In the genomic region with DNA sequence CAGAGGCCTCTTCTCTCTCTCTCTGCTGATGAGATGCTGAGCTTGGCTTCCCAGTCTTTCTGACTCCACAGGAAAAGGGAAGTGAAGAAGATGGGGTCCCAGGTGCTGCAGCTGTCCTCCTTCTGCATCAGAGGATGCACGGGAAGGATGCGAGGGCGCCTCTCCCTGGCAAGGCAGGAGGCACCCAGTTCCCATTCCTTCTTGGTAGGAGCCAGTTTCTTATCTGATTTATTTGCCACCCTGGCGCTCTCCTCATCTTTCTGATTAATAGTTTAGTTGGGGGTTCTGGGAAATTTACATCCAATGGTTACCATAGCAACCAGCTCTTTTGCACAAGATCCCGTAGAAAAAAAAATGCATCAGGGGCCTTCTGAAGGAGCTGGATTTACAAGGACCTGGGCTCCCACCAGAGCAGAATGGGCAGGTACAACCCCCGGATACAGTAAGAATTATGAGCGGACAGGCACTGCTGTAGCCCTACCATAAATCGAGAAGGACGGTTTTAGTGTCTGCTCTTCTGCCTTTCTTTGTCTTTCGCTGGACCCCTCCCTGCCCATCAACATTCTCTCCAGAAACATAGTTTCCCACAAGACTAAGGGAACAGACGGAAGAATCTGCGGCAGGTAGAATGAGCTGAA, we compare ENCODE assay signal across 15 mouse cellular contexts.
DNase-seq lines count a peak whose midpoint lies in the region; ATAC-seq lines count a peak whose summit lies in the region.
"Had no signal": no experiment of that assay in that cellular context is flagged by ENCODE, and none has a peak within 500 bp of the region (broad histone marks: within the 10 kb centered on the region; RNA-seq: fewer than 3 reads in every experiment).

No protein-coding gene starts in this region.

- no peak for ATAC-seq in forebrain, embryonic 14.5 days
- ATAC-seq in hindbrain, embryonic 15.5 days (ENCODE audit: low FRiP score, low read depth): peak; percentile 49
- ATAC-seq in neural tube, embryonic 13.5 days (ENCODE audit: low read depth): peak; percentile 72
- ATAC-seq: inflammation-experienced regulatory T-cells, adult 6 months had no signal

- H3K27me3 ChIP-seq in forebrain, embryonic 14.5 days (replicated peaks; ENCODE audit: control insufficient read depth, insufficient read depth, low read length): no peaks in the 10 kb centered on the region
- H3K27me3 ChIP-seq in hindbrain, embryonic 15.5 days: no peaks in the 10 kb centered on the region
- H3K27me3 ChIP-seq in neural tube, embryonic 13.5 days: no peaks in the 10 kb centered on the region
- H3K27me3 ChIP-seq in embryonic facial prominence, embryonic 10.5 days (replicated peaks; ENCODE audit: low read depth, poor library complexity, severe bottlenecking): no peaks in the 10 kb centered on the region

- H3K4me1 ChIP-seq in forebrain, embryonic 14.5 days (ENCODE audit: control insufficient read depth, insufficient read depth, low read length): peaks cover 11% of the 10 kb centered on the region; the same call in 1 of the 2 replicates
- peaks cover 22% of the 10 kb centered on the region for H3K4me1 ChIP-seq in hindbrain, embryonic 15.5 days (replicated peaks)
- H3K4me1 ChIP-seq in neural tube, embryonic 13.5 days (replicated peaks): peaks cover 38% of the 10 kb centered on the region
- H3K4me1 ChIP-seq in embryonic facial prominence, embryonic 10.5 days: peaks cover 18% of the 10 kb centered on the region
- H3K4me1 ChIP-seq: megakaryocyte, embryonic 14.5 days had no signal

- H3K9me3 ChIP-seq in forebrain, embryonic 14.5 days (replicated peaks; ENCODE audit: control insufficient read depth, low read length): no peaks in the 10 kb centered on the region
- H3K9me3 ChIP-seq in hindbrain, embryonic 15.5 days: no peaks in the 10 kb centered on the region
- H3K9me3 ChIP-seq in neural tube, embryonic 13.5 days: 0 out of 2 replicates have a peak, but pooled peaks cover 7% of the 10 kb centered on the region
- peaks cover 5% of the 10 kb centered on the region; the same call in 1 of the 2 replicates for H3K9me3 ChIP-seq in embryonic facial prominence, embryonic 10.5 days

- WGBS in forebrain, embryonic 14.5 days: 80% methylated on average over 12 of the region's 12 CpGs
- 54% methylated on average over 12 of the region's 12 CpGs for WGBS in hindbrain, embryonic 15.5 days
- WGBS in neural tube, embryonic 13.5 days: 37% methylated on average over 12 of the region's 12 CpGs
- WGBS in embryonic facial prominence, embryonic 10.5 days: 91% methylated on average over 12 of the region's 12 CpGs

- DNase-seq in left cerebral cortex, postnatal 14 days (ENCODE audit: low spot score in 2 of 2): peak; percentile 6 to 39
- DNase-seq in left cerebral cortex, adult 9 months (ENCODE audit: low spot score in 2 of 2): no peak
- DNase-seq in forebrain, embryonic 14.5 days (ENCODE audit: low spot score): peak; percentile 80
- DNase-seq in kidney, postnatal 14 days: no peak
- no peak for DNase-seq in embryonic facial prominence, embryonic 10.5 days (ENCODE audit: low spot score)
- no peak for DNase-seq in lung, postnatal 4 days
- DNase-seq: cerebellum, postnatal 25 days; gastrocnemius, postnatal 25 days; kidney, adult 9 months had no signal

- H3K36me3 ChIP-seq in forebrain, embryonic 14.5 days (ENCODE audit: control insufficient read depth, insufficient read depth, low read length): no peaks in the 10 kb centered on the region
- no peaks in the 10 kb centered on the region for H3K36me3 ChIP-seq in hindbrain, embryonic 15.5 days
- H3K36me3 ChIP-seq in neural tube, embryonic 13.5 days: no peaks in the 10 kb centered on the region
- no peaks in the 10 kb centered on the region for H3K36me3 ChIP-seq in embryonic facial prominence, embryonic 10.5 days (replicated peaks)
- H3K36me3 ChIP-seq: limb, embryonic 13.5 days had no signal

- H3K4me3 ChIP-seq in forebrain, embryonic 14.5 days (ENCODE audit: low read depth, low read length): no peak overlapping the region
- no peak overlapping the region for H3K4me3 ChIP-seq in hindbrain, embryonic 15.5 days
- H3K4me3 ChIP-seq in neural tube, embryonic 13.5 days: no peak overlapping the region
- H3K4me3 ChIP-seq in embryonic facial prominence, embryonic 10.5 days: no peak overlapping the region
- H3K4me3 ChIP-seq: limb, embryonic 13.5 days; megakaryocyte, embryonic 14.5 days had no signal

- no peak overlapping the region for H3K4me2 ChIP-seq in forebrain, embryonic 14.5 days (ENCODE audit: low read length)
- H3K4me2 ChIP-seq in hindbrain, embryonic 15.5 days: peak overlapping the region; percentile 14; the same call in 1 of the 2 replicates
- H3K4me2 ChIP-seq in neural tube, embryonic 13.5 days: peak overlapping the region; percentile 21; the same call in 1 of the 2 replicates
- H3K4me2 ChIP-seq: limb, embryonic 13.5 days had no signal

- intact Hi-C loops in left cerebral cortex, postnatal 14 days (cut with DNase I): no loop called here

- no peak overlapping the region for H3K9ac ChIP-seq in forebrain, embryonic 14.5 days (ENCODE audit: low read length)
- no peak overlapping the region for H3K9ac ChIP-seq in hindbrain, embryonic 15.5 days
- H3K9ac ChIP-seq in neural tube, embryonic 13.5 days: no peak overlapping the region
- H3K9ac ChIP-seq: limb, embryonic 13.5 days; liver, embryonic 14.5 days had no signal

- H3K27ac ChIP-seq in forebrain, embryonic 14.5 days (ENCODE audit: low read depth, low read length): peak overlapping the region; percentile 34; the same call in 1 of the 2 replicates
- peak overlapping the region; percentile 83 for H3K27ac ChIP-seq in hindbrain, embryonic 15.5 days (replicated peaks)
- peak overlapping the region; percentile 86 for H3K27ac ChIP-seq in neural tube, embryonic 13.5 days (replicated peaks)
- H3K27ac ChIP-seq in embryonic facial prominence, embryonic 10.5 days (replicated peaks): no peak overlapping the region
- H3K27ac ChIP-seq: limb, embryonic 13.5 days; liver, embryonic 14.5 days had no signal

Comparison
In these comparisons a context has a peak if more than half of its experiments do, and no peak if none do; other contexts are left out.
1. DNase-seq: peak in left cerebral cortex, postnatal 14 days (2 of 2) and forebrain, embryonic 14.5 days (single experiment); none in left cerebral cortex, adult 9 months (0 of 2), kidney, postnatal 14 days (single experiment), embryonic facial prominence, embryonic 10.5 days (single experiment) and lung, postnatal 4 days (0 of 2).